Mouse (Mus musculus): ENCODE results near the gene Plekha6.

The Plekha6 gene

DNA sequence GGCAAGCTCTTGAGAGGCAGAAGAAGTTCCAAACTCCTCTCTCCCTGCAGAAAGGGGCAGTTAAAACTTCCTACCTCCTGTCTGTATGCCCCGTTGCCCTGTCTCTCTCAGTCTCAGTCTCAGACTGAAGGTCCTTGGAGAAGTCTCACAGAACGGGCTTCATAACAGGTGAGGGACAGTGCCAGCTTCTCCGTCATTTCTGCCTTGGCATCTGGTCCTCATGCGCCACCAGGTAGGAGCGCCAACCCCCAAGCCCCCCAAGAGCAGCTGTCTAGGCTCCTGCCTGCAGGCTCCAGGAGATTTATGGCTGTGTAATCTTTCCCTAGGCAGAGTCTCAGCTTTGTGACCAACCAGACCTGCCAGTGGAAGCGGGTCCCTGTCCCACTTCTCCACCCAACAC is 86.8 kb downstream of the Plekha6 start:
- DNase-seq: no peak

DNA sequence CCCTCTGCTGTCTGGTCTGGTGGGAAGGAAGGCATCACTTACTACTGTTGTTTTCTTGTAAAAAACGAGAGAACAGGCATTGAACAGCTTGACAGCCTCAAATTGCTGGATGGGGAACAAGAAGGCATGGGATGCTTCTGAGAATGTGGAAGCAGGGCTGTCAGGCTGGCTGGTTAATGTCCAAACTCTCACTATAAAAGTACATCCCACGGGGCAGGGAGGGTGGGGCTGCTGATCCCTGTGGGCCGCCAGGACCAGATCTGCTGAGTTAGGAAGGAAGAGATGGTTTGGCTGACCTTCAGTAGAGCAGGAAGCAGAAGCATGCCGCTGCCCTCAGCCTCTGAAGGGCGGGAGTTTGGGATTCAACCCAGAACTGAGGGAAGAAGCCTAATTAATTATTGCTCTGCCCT is 87.6 kb downstream of the Plekha6 start:
- no peak for DNase-seq

DNA sequence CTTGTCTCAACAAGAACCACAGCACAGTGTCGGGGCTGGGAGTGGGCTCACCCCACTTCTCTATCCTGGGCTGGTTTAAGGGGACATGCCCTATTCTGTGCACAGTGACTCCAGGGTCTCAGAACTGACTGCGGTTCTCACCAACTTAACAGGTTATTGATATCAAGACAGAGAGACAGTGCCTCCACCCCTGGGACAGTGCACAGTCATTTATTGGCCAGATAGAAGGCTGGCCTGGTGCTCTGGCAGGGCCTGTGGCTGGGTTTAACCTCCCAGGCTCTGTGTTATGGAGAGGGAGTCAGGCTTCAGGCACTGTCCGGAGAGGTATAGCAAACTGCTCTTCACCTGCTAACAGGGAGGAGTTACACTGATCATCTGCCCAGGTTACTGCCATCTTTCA is 88.2 kb downstream of the Plekha6 start:
- no peak for DNase-seq

DNA sequence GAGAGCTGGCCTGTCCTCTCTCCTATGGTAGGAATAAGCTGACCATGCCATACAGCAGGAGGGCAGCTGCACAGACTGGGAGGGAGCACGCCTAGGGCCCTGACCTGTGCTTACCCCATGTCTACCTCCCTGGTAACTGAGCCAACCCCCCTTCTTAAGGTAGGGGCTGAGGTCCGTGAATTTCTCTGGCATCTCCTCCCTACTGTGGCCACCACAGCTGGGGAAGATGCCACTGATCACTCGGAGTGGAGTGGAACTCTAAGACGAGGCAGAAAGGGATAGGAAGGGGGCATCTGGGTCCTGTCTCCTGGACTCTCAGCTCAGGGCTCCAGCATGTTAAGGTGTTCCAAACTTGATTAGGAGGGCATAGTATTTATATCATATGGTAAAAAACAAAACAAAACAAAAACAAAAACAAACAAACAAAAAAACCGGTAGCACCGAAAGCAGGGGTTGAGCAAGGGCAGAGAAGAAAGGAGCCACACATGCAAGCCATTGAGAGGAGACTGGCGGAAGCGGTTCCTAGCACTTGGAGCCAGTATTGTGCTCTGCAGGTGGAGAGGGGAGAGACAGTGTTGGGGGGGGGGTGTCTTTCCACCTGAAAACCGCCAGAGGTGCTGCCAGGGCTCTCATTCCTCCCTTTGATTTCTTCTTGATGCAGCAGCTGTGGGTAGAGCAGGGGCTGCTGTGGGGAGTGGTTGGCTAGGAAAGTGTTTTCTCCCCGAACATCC is 89.0 kb downstream of the Plekha6 start:
- no peak for DNase-seq

DNA sequence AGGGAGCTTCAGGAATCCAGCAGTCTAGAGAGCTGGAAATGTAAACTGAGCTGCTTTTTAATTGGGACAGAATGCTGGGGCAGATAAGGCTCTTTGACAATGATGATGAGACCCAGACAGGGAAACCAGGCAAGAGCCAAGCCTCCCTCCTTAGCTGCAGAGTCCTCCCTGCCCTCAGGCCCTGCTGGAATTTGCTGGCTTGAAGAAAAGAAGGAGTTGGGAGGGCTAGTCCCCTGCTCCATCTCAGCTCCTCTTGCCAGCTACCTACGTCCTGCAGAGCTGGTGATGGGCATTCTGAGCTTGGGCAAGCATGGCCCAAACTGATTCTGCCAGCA is 89.5 kb downstream of the Plekha6 start:
- no peak for DNase-seq

DNA sequence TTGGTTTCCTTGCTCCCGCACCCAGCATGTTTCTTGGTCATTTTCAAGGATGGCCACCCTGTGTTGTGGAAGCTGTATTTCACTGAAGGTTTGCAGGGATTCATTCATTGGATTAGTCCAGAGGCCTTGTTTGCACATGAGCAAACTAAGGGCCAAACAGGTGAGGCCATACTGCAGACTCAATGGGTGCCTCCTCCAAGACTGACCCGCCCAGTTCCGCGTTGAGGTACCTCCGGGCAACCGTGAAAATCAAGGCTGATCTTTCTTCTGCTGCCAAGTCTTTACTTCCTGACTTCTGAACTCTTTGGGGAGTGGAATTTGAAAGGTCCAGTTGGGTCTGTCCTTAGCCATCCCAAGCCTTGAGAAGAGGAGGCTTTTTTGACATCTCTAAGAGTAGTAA is 90.2 kb downstream of the Plekha6 start:
- DNase-seq: no peak

DNA sequence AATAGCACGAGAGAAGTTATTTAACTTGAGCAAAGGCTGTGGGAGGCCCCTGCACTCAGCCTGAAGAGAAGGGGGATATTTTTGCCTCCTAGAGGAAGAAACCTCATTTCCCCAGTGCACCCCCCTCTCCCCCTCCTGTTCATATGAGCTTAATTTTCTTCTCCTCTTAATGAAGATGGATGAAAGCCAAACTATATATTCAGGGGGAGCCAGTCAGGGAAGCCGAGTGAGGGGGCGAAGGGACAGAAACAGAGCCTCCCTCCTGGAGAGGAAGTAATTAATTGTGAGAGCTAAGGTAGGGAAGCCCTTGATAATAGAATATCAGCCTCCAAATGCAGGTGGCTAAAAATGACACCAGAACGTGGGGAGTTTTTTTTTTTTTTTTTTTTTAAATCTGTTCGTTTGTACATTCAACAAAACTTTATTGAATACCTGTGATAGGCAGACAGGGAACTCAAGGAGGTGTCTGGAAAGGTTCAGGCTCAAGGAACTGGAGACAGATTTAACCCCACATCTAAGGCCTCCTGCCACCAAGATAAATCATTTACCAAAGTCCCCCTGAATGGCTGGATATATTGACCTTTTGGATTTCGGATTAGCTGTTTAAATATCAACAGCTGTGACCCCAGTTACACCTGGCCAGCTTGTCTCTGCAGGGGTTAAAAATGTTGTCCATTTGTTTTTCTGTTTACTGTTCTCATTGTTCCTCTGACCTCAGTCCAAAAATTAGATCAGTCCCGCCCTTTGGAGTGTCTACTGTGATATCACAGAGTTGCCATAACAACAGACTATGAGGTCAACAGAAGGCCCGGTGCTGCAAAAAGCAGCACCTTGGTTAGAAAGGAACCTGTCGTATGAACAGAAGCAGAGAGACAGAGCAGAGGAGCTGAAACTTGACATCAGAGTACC is 91.1 kb downstream of the Plekha6 start:
- no peak for DNase-seq

DNA sequence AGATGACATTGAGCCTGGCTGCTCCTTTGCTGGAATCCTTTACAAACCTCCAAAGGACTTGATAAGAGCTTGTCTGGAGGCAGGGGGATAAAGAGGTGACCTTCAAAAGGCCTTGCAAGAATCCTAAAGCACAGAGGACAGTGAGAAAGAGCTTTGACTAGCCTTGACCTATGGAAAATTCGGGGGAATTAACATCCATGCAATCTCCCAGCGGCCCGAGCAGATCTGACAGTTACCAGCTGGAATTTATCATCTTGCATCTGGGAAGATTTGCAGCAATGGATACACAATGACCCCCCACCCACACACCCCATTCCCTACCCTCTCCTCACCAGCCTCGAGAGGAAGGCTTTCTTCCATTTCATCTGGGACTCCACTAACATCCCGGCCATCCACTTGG is 91.8 kb downstream of the Plekha6 start:
- DNase-seq: no peak

DNA sequence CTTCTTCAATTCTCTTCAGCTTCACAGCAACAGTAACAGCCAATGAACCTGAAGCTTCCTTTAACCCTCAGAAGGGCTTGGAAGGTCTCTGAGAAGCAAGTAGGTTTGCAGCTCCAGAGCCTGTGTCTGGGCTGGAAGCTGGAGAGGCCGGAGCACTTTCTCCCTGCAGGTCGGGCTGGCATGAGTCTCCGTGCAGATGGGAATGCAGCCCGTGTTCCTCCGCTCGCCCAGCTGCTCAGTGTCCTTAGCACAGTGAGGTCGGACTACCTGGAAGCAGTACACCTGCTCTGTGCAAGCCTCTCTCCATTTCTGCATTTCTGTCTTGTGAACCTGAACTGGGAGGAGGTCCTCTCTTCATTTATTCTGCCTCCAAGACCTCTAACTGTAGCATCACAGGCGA is 92.3 kb downstream of the Plekha6 start:
- peak; percentile 55 for DNase-seq

DNA sequence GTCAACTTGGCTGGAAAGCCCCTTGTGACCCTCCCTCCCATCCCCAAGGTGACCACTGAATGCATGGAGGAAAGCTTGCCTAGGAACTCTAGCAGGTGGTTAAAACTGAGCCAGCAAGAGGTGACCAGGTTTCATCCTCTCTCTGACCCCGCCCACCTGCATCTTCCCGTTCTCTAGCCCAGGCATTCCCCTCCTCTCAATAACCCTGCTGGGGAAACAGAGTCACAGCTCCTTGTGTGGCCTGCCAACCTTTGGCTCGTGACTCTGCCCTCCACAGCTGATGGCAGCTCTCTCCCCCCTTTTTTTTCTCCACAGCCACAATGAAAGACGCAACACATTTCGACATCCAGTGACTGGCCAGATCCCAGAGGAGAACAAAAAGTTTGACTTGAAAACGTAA is 94.7 kb downstream of the Plekha6 start:
- no peak for DNase-seq

DNA sequence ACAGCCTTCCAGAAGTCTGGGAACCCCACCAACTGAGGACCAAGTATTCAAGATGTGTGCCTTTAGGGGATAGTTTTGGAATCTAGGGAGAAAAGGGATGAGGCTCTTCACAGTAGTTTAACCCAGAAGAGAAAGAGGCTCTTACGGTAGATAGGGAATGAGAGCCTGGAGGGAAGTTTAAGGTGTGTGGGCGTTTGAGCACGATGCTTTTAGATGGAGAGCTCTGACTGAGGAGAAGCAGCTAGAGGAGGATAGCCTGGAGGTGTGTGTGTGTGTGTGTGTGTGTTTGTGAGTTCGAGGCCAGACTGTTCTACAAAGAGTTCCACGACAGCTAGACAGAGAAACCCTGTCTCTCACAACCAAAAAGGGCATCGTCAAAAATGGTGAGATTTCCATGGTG is 98.6 kb downstream of the Plekha6 start:
- DNase-seq: no peak

DNA sequence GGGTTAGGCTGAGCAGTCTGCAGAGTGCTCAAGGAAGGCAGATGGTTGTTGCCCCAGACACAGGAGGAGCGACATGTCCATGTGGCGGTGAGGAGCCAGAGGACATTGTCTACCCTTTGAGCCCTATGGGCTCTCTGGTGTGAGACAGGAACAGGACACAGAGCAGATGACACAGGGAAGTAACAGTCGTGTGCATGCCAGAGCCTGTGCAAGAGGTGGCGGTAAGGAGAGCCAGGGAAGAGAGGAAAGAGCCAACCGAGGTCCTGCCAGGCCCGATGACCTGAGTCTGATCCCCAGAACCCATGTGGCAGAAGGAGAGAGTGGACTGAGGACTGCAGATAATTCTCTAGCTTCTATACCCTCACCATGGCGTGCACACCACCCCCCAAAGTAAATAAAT is 99.1 kb downstream of the Plekha6 start:
- peak; percentile 42 for DNase-seq

DNA sequence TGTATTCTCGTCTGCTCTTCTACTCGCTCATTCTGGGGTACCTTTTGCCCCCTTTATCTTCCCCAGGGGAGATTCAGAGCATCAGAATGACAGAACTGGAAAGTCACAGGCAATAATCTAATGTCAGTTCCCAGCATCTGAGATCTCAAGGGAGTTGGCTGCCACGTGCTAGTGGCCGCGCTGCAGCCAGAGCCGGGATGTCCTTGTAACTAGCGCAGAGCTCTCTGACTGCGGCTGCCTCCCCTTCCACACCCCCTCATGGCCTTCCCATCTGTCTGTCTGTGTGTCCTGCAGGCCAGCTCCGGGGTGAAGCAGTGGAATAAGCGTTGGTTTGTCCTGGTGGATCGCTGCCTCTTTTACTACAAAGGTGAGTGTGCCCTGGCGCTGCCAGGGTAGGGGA is 100.4 kb downstream of the Plekha6 start:
- DNase-seq: no peak

DNA sequence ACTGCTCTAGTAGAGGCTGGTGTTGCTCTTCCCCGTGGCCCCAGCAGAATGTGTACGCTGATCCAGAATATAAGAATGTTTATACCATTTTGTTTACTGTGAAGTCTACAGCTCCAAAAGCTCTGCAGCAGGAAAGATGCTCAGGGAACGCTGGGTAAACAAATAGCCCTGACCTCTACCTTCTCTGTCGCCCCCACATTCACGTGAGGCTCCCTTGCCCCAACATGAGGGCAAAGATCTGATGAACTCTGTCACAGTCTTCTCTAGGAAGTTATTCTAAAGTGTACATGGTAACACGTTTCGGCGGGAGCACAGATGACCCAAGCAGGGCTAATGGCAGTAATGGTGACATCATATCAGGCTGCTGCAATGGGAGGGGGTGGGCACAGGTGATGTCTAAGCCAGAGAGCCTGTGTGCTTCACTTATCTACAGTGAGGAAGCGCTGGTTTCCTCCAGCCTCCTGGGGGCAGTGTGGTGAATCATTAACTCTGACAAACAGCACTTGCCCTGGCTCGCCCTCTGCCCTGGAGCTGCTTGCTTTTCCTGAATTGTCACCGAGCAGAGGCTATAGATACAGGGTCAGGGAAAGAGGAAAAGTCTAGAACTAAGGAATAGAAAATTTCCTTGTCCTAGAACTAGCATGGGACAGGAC is 101.2 kb downstream of the Plekha6 start:
- no peak for DNase-seq

DNA sequence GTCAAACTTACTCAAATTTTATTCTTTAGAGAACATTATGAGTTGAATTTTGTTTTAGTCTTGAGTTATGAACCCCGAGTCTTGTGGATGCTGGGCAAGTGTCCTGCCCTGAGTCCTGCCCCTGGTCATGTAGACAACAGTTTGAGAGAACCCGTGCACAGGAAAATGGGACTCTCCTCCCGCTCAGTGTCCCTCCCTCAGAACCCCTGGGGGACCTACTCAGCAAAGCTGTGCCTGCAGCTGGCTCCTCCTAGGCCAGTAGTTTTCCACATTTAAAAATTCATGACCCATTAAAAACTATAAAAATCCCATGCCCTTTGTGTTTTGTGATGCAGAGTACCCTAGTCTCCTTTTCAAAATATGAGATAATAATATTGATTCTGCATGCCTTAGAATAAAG is 103.1 kb downstream of the Plekha6 start:
- no peak for DNase-seq

DNA sequence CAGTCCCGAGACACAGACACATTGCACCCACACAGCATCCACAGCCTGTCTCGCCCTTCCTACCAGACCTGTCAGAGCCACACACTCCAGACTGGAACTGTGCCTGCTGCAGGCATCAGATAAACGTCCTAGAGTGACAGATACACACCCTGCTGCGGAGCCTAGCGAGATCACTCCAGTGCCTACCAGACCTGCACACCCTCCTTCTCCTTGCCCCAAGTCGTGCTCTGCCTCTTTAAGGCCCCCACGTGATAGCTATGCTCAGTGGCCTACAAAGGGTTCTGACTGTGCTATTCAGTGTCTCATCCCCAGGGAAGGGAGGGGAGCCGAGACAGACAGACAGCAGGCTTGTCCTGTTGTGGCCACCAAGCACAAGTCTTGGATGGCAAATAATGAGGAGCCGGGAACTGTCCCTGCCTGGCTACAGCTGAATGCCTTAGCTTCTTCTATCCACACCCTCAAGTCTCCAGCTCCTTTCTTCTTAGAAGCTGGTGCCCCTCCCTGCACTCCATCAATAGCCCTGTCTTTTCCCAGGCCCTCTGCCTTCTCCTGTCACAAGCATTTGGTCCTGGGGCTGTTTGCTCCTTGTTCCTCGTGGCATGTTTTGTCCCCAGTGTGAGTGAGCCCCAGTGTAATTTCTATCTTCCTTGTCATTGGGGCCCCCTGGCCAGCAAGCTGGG is 103.9 kb downstream of the Plekha6 start:
- DNase-seq: peak; percentile 43

DNA sequence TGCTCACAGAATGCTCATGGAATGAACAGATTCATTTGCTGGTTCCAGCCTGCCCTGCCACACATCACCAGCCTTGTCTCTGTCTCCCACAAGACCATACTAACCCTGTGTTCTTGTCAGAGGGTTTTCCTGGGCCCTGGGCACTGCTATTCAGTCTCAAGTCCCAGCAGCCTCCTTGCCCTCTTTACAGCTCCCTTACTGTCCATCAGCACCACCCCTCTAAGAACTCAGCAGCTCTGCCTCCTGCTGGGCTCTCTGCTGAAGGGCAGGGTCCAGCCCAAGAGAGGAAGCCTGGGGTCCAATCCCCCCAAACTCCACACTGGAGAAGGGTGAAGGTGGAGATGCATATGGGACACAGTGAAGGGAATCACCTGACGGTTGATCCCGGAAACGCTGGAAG is 104.5 kb downstream of the Plekha6 start:
- no peak for DNase-seq

DNA sequence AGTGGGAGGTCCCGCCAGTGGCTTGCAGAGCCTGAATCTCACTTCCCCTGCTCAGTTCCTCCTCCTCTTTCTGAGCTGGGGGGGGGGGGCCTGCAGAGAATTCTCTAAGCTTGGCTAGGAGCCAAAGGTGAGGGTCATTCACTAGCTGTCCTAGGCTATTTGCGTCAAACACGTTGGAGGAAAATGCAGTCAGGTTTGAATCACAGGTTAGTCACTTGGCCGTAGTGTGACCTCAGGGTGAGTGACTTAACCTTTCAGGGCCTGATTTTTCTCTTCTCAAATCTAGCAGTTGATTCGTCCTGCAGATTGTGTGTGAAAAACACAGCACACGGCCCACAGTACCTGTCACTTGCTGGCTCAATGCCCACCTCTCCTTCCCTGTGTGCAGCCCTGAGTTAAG is 106.3 kb downstream of the Plekha6 start:
- no peak for DNase-seq

DNA sequence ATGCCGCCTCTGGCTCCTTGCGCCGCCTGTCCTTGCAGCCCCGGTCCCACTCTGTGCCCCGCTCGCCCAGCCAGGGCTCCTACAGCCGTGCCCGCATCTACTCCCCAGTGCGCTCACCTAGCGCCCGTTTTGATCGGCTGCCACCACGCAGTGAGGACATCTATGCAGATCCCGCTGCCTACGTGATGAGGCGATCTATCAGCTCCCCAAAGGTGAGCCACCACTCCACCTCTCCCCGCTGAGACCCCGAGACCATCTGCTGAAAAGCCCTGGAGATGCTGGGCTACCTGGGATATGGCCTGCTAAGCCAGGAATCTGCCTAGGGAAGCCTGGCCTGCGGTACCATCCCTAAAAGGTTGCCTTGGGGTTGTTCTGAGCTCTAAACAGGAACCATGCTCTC is 110.2 kb downstream of the Plekha6 start:
- no peak for DNase-seq

DNA sequence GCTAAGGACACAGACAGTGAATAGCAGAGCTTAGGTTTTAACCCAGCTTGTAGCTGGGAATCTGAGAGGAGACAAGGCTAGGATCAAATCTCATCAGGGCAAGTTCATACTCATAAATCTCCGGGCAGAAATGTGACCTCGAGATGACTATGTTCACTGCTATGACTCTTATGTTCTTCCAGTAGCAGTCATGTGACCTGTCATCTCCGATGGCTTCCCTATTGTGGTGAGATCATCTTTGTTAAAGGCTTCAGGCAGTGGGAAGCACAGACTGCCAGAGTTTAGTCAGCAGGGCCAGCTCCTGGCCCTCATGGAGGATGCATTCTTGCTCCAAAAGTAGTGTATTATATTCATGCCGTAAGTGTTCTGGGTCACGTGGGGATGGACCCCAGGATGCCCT is 113.0 kb downstream of the Plekha6 start:
- no peak for DNase-seq

DNA sequence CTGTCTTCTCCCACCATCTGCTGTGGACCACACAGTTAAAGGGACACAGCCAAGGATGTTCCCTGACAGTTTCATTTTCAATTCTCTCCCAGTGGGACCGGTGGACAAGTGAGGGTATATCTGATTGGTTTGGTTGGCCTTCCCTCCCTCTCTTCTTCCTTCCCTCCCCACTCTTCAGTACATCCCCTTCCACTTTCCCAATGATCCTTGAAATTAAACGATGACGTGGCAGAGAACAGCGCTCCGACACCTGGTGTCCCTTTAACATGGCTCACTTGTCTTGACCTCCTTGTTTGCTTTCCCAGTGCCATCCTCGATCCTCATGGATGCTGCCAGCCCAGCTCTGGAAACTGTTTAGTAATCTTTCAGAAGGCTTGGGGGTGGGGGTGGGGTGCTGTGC is 114.5 kb downstream of the Plekha6 start:
- no peak for DNase-seq

DNA sequence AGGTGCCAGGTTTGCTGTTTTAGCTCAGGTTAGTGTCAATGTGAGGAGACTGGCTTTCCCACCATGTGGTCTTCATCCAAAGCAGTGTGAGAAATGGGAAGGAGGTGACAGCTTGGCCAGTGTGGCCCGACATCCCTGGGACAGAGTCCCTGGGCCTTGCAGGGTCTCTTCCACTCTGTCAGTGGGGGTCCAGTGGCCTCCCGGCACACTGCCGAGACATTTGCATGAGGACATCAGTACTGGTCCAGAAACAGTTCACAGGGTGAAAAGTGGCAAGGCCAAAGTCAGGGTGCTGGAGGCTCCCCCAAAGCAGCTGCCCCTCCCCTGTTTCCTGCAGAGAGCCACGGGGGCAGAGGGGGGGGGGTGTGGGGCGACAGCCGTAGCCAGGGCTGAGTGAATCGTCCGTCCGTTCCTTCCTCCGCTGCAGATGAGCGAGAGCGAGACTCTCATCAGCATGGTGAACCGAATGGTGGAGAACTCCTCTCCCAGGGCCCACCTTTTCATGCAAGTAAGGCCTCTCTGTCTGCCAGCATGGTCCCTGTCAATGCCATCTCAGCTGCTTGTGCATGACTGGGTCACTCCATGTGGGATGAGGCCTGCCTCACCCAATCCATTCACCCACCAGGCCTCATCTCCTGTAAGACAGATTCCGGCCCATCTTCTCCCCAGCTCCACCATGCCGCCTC is 115.1 kb downstream of the Plekha6 start:
- no peak for DNase-seq

DNA sequence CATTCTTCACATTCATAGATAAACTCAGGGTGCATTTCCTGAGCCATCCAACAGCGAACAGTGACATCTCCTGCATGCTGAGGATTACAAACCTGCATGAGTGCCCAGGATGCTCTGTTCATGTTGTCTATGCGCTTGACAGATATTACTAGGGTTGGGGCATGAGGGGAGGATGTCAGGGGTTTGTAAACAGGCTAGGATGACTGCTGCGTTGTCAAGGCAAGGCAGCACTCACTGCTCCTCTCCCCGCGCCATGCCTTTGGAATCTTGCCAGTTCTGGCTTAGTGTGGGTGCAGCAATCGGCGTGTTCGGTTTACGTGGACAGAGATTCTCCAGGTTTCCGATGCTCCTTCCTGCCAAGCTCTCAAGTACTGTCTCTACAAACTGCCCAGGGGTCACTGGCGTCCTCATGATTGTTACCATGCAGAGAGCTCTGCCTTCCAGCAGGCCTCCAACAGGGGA is 115.7 kb downstream of the Plekha6 start:
- DNase-seq: no peak
